Mouse (Mus musculus): ENCODE data around the gene Wnt7b. TPM values are rescaled to one million over a fixed set of nuclear protein-coding genes. Genes with fewer than 3 reads are reported as not detected.

Gene Wnt7b
- polyA plus RNA-seq, 1 experiment = 21.7 TPM

DNA sequence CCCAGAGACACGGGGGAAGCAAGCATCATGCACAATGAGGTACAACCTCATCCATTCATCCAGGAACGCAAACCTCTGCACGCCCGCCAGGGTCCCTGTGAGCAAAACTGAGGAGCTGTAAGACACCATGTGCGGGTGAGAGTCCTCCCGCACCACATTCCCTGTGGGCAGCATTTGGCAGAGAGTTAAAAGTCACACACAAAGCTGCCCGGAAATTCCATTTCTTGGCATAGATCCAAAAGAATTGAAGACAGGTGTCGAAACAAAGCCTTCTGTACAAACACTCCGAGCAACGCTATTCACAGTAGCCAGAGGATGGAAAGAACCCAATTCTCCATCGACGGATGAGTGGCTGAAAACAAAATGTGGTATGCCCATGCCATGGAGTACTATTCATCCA, 20.3 kb downstream of the Wnt7b start:
- H3K4me1 ChIP-seq (ENCODE audit: control insufficient read depth, insufficient read depth, low read length) = 0 out of 2 replicates have a peak, but pooled peaks cover 1% of the 10 kb centered on the region
- no peak overlapping the region for H3K27ac ChIP-seq (ENCODE audit: insufficient read depth, low read length)
- H3K4me3 ChIP-seq (ENCODE audit: insufficient read depth, low read length) = no peak overlapping the region
- TF ChIP-seq CTCF (IDR thresholded peaks at IDR 0.05; ENCODE audit: extremely low read depth, insufficient read depth, low read length) (no peak), POLR2A (IDR thresholded peaks at IDR 0.05; ENCODE audit: extremely low read depth, insufficient read depth, low read length) (no peak)

GRCm38 (mm10) chr15:85560830-85561229, 21.4 kb downstream of the Wnt7b start:
- Histone ChIP-seq H3K4me3 (ENCODE audit: insufficient read depth, low read length) (no peak overlapping the region), H3K4me1 (ENCODE audit: control insufficient read depth, insufficient read depth, low read length) (0 out of 2 replicates have a peak, but pooled peaks cover 1% of the 10 kb centered on the region), H3K27ac (ENCODE audit: insufficient read depth, low read length) (no peak overlapping the region)
- no peak for TF ChIP-seq CTCF (IDR thresholded peaks at IDR 0.05; ENCODE audit: extremely low read depth, insufficient read depth, low read length)
- no peak for TF ChIP-seq POLR2A (IDR thresholded peaks at IDR 0.05; ENCODE audit: extremely low read depth, insufficient read depth, low read length)

DNA sequence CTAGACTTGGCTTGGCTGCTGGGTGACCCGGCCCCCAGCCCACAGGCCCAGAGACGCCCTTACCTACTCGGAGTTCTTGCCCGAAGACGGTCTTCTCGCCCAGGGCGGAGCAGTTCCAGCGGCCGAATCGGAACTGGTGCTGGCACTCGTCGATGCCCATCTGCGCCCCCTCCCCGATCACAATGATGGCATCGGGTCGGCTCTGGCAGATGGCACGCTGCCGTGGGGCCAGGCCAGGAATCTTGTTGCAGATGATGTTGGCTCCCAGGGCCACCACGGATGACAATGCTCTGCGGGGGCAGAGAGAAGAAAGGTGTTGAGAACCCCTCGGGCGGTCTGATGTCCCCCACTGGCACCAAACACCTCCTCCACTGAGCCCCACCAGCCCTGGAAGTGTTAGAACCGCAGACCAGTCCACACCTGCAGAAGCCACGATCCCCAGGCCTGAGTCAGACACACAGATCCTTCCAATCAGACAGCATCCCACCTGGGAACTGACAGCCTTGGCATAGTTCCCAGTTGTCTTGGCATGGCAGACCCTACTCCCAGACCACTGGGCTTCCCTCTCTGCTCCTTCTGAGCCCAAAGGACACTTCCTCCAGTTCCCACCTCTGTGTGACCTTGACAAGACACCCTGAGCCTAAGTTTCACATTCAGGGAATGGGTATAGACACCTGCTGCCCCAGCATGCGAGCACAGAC, 23.3 kb downstream of the Wnt7b start:
- no peak overlapping the region for H3K27ac ChIP-seq (ENCODE audit: insufficient read depth, low read length)
- no peak for TF ChIP-seq CTCF (IDR thresholded peaks at IDR 0.05; ENCODE audit: extremely low read depth, insufficient read depth, low read length)
- no peak overlapping the region for H3K4me3 ChIP-seq (ENCODE audit: insufficient read depth, low read length)
- H3K4me1 ChIP-seq (ENCODE audit: control insufficient read depth, insufficient read depth, low read length) = 0 out of 2 replicates have a peak, but pooled peaks cover 1% of the 10 kb centered on the region

GRCm38 (mm10) chr15:85555799-85556198, 26.5 kb downstream of the Wnt7b start:
- no peak overlapping the region for H3K4me3 ChIP-seq (ENCODE audit: insufficient read depth, low read length)
- no peak overlapping the region for H3K27ac ChIP-seq (ENCODE audit: insufficient read depth, low read length)
- no peak for TF ChIP-seq POLR2A (IDR thresholded peaks at IDR 0.05; ENCODE audit: extremely low read depth, insufficient read depth, low read length)
- TF ChIP-seq CTCF (IDR thresholded peaks at IDR 0.05; ENCODE audit: extremely low read depth, insufficient read depth, low read length) = no peak
- H3K4me1 ChIP-seq (ENCODE audit: control insufficient read depth, insufficient read depth, low read length) = 0 out of 2 replicates have a peak, but pooled peaks cover 1% of the 10 kb centered on the region

- Histone ChIP-seq H3K4me3 (ENCODE audit: insufficient read depth, low read length) (no peak overlapping the region), H3K4me1 (ENCODE audit: control insufficient read depth, insufficient read depth, low read length) (no peaks in the 10 kb centered on the region), H3K27ac (ENCODE audit: insufficient read depth, low read length) (no peak overlapping the region)
- no peak for TF ChIP-seq POLR2A (IDR thresholded peaks at IDR 0.05; ENCODE audit: extremely low read depth, insufficient read depth, low read length)
- no peak for TF ChIP-seq CTCF (IDR thresholded peaks at IDR 0.05; ENCODE audit: extremely low read depth, insufficient read depth, low read length)
These were observed 28.9 kb downstream of the Wnt7b start for GRCm38 (mm10) chr15:85553421-85553820.

DNA sequence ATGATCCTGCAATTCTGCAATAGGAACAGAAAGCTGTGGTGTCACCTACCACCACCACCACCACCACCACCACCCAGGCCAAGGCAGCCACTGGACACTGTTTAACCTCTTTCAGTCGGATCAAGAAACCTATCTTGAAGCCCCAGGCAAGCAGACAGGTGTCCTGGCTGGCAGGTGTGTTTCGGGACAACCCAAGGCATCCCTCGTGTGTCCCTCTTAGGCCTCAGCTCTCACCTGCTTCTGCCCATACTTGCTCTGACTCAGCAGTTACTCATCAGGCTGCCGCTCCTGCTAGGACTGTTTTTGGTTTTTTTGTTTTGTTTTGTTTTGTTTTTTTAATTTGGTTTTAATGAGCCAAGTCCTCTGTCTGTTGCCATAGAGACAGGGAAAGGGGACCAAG, 35.8 kb downstream of the Wnt7b start:
- H3K4me3 ChIP-seq (ENCODE audit: insufficient read depth, low read length) = no peak overlapping the region
- no peaks in the 10 kb centered on the region for H3K4me1 ChIP-seq (ENCODE audit: control insufficient read depth, insufficient read depth, low read length)
- H3K27ac ChIP-seq (ENCODE audit: insufficient read depth, low read length) = no peak overlapping the region
- no peak for TF ChIP-seq CTCF (IDR thresholded peaks at IDR 0.05; ENCODE audit: extremely low read depth, insufficient read depth, low read length)
- no peak for TF ChIP-seq POLR2A (IDR thresholded peaks at IDR 0.05; ENCODE audit: extremely low read depth, insufficient read depth, low read length)

DNA sequence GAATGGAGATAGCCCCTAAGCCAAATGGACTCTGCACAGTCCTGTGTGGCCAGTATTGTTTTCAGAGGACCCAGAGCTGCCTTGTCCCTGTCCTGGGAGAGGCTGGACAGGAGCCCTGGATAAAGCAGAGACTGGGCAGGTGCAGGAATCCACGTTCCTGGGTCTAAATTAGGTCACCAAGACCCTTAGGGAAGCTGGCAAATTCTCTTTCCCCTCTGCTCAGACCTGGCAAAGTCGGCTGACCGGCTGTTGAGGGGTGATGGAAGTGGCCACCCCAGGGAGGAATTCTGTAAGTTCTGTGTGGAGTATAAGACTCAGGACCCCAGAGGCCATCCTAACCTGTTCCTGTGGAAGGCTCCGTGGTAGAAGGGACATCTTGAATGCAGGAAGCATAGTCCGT, 36.9 kb downstream of the Wnt7b start:
- no peak for TF ChIP-seq CTCF (IDR thresholded peaks at IDR 0.05; ENCODE audit: extremely low read depth, insufficient read depth, low read length)
- no peak for TF ChIP-seq POLR2A (IDR thresholded peaks at IDR 0.05; ENCODE audit: extremely low read depth, insufficient read depth, low read length)
- Histone ChIP-seq H3K27ac (ENCODE audit: insufficient read depth, low read length) (no peak overlapping the region), H3K4me1 (ENCODE audit: control insufficient read depth, insufficient read depth, low read length) (no peaks in the 10 kb centered on the region), H3K4me3 (ENCODE audit: insufficient read depth, low read length) (no peak overlapping the region)

- H3K4me1 ChIP-seq (ENCODE audit: control insufficient read depth, insufficient read depth, low read length) = no peaks in the 10 kb centered on the region
- TF ChIP-seq POLR2A (IDR thresholded peaks at IDR 0.05; ENCODE audit: extremely low read depth, insufficient read depth, low read length) = no peak
- TF ChIP-seq CTCF (IDR thresholded peaks at IDR 0.05; ENCODE audit: extremely low read depth, insufficient read depth, low read length) = no peak
- H3K4me3 ChIP-seq (ENCODE audit: insufficient read depth, low read length) = no peak overlapping the region
- H3K27ac ChIP-seq (ENCODE audit: insufficient read depth, low read length) = no peak overlapping the region
These were observed 44.1 kb downstream of the Wnt7b start for GRCm38 (mm10) chr15:85538170-85538569.

DNA sequence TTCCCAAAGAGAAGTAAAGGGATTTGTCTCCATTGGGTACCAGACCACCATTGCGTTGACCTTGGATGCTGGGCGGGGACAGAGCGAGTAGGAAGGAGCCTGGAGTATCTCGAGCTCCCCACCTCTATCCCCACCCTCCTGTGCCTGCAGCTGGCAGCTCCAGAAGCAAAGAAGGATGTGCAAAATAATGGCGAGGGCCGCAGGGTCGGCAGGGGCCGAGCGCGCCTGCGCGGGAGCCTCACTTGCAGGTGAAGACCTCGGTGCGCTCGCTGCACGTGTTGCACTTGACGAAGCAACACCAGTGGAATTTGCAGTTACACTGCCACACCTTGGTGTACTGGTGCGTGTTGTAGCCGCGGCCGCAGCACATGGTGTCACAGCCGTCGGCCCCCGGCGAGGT, 45.1 kb downstream of the Wnt7b start:
- TF ChIP-seq POLR2A (IDR thresholded peaks at IDR 0.05; ENCODE audit: extremely low read depth, insufficient read depth, low read length) = no peak
- TF ChIP-seq CTCF (IDR thresholded peaks at IDR 0.05; ENCODE audit: extremely low read depth, insufficient read depth, low read length) = no peak
- Histone ChIP-seq H3K4me1 (ENCODE audit: control insufficient read depth, insufficient read depth, low read length) (no peaks in the 10 kb centered on the region), H3K27ac (ENCODE audit: insufficient read depth, low read length) (no peak overlapping the region), H3K4me3 (ENCODE audit: insufficient read depth, low read length) (no peak overlapping the region)

GRCm38 (mm10) chr15:85534646-85535045, 47.6 kb downstream of the Wnt7b start:
- TF ChIP-seq POLR2A (IDR thresholded peaks at IDR 0.05; ENCODE audit: extremely low read depth, insufficient read depth, low read length) (no peak), CTCF (IDR thresholded peaks at IDR 0.05; ENCODE audit: extremely low read depth, insufficient read depth, low read length) (no peak)
- Histone ChIP-seq H3K4me3 (ENCODE audit: insufficient read depth, low read length) (no peak overlapping the region), H3K27ac (ENCODE audit: insufficient read depth, low read length) (no peak overlapping the region), H3K4me1 (ENCODE audit: control insufficient read depth, insufficient read depth, low read length) (no peaks in the 10 kb centered on the region)
